Mouse (Mus musculus): Measurements from ENCODE around the gene Kif1a. TPM values are rescaled to one million over a fixed set of nuclear protein-coding genes. Genes with fewer than 3 reads are reported as not detected.

The Kif1a gene
- polyA plus RNA-seq, 1 experiment from 2014 or later = 8.0 TPM

Other genes with a start within 250 kb of the Kif1a start
- gene Ankmy1, start 199.0 kb downstream of the Kif1a start, polyA plus RNA-seq (2014; fragmentation: Nextera tagmentation; extraction: Ambion mirVana) = 0.47 and 0.92 TPM in 2 replicates
- gene Dusp28, start 195.0 kb downstream of the Kif1a start, polyA plus RNA-seq (2014; fragmentation: Nextera tagmentation; extraction: Ambion mirVana) = 7.9 and 10.1 TPM in 2 replicates
- 19.6 and 23.8 TPM in 2 replicates for gene Rnpepl1, start 191.2 kb downstream of the Kif1a start, polyA plus RNA-seq (2014; fragmentation: Nextera tagmentation; extraction: Ambion mirVana)
- gene Capn10, start 167.6 kb downstream of the Kif1a start, polyA plus RNA-seq (2014; fragmentation: Nextera tagmentation; extraction: Ambion mirVana) = 31.9 and 36.5 TPM in 2 replicates
- gene Gpr35, start 151.1 kb downstream of the Kif1a start, polyA plus RNA-seq (2014; fragmentation: Nextera tagmentation; extraction: Ambion mirVana) = 0.20 and 0.44 TPM in 2 replicates
- gene Aqp12, start 95.6 kb downstream of the Kif1a start, polyA plus RNA-seq (2014; fragmentation: Nextera tagmentation; extraction: Ambion mirVana) = not detected in 2 replicates
- not detected in 2 replicates for gene Agxt, start 33.3 kb upstream of the Kif1a start, polyA plus RNA-seq (2014; fragmentation: Nextera tagmentation; extraction: Ambion mirVana)
- 0.16 and 0.25 TPM in 2 replicates for gene 2310007B03Rik, start 59.0 kb upstream of the Kif1a start, polyA plus RNA-seq (2014; fragmentation: Nextera tagmentation; extraction: Ambion mirVana)
- 0.28 and 0.32 TPM in 2 replicates for gene Crocc2, start 66.8 kb upstream of the Kif1a start, polyA plus RNA-seq (2014; fragmentation: Nextera tagmentation; extraction: Ambion mirVana)
- gene Sned1, start 133.9 kb upstream of the Kif1a start, polyA plus RNA-seq (2014; fragmentation: Nextera tagmentation; extraction: Ambion mirVana) = 15.0 and 17.5 TPM in 2 replicates
- gene Mterf4, start 204.0 kb upstream of the Kif1a start, polyA plus RNA-seq (2014; fragmentation: Nextera tagmentation; extraction: Ambion mirVana) = 37.7 and 38.0 TPM in 2 replicates
- 75.1 and 75.2 TPM in 2 replicates for gene Ppp1r7, start 240.9 kb upstream of the Kif1a start, polyA plus RNA-seq (2014; fragmentation: Nextera tagmentation; extraction: Ambion mirVana)
- gene Pask, start 241.5 kb upstream of the Kif1a start, polyA plus RNA-seq (2014; fragmentation: Nextera tagmentation; extraction: Ambion mirVana) = 23.3 and 29.0 TPM in 2 replicates

Measured in limb, embryonic 11.5 days (tissue).